Mouse (Mus musculus): ENCODE data around the gene B3galt1. TPM values are rescaled to one million over a fixed set of nuclear protein-coding genes. Genes with fewer than 3 reads are reported as not detected.
A peak's percentile ranks its signal among the peaks of the same experiment; 100 is the strongest.

The B3galt1 gene
- total and polyA plus RNA-seq, 3 experiments = 0.72 to 1.9 (median 1.5) TPM

- no peak for DNase-seq
- TF ChIP-seq POLR2A (IDR thresholded peaks at IDR 0.05; ENCODE audit: insufficient read depth, low read depth, low read length) (no peak), EP300 (IDR thresholded peaks at IDR 0.05; ENCODE audit: insufficient read depth, low read depth, low read length) (no peak), CTCF (IDR thresholded peaks at IDR 0.05) (no peak)
- Histone ChIP-seq H3K4me3 (no peak overlapping the region), H3K9ac (ENCODE audit: low read depth, low read length) (no peak overlapping the region), H3K79me2 (replicated peaks; ENCODE audit: control insufficient read depth, insufficient read depth, low read length) (no peaks in the 10 kb centered on the region), H3K36me3 (ENCODE audit: control insufficient read depth, insufficient read depth, low read length) (no peaks in the 10 kb centered on the region), H3K27me3 (ENCODE audit: control insufficient read depth, insufficient read depth, low read length) (no peaks in the 10 kb centered on the region), H3K27ac (no peak overlapping the region), H3K4me1 (ENCODE audit: control insufficient read depth, insufficient read depth, low read length) (no peaks in the 10 kb centered on the region; the same call in 1 of the 2 replicates)
- intact Hi-C loops (cut with DNase I) = no loop called here
Observed at GRCm38 (mm10) chr2:68080872-68081280, 515.2 kb downstream of the B3galt1 start.

- intact Hi-C loops (cut with DNase I) = no loop called here
- TF ChIP-seq CTCF (IDR thresholded peaks at IDR 0.05) = no peak
- no peak for TF ChIP-seq POLR2A (IDR thresholded peaks at IDR 0.05; ENCODE audit: insufficient read depth, low read depth, low read length)
- TF ChIP-seq EP300 (IDR thresholded peaks at IDR 0.05; ENCODE audit: insufficient read depth, low read depth, low read length) = no peak
- Histone ChIP-seq H3K27ac (no peak overlapping the region), H3K4me1 (ENCODE audit: control insufficient read depth, insufficient read depth, low read length) (no peaks in the 10 kb centered on the region; the same call in 1 of the 2 replicates), H3K27me3 (ENCODE audit: control insufficient read depth, insufficient read depth, low read length) (no peaks in the 10 kb centered on the region), H3K79me2 (replicated peaks; ENCODE audit: control insufficient read depth, insufficient read depth, low read length) (no peaks in the 10 kb centered on the region), H3K4me3 (no peak overlapping the region), H3K9ac (ENCODE audit: low read depth, low read length) (no peak overlapping the region), H3K36me3 (ENCODE audit: control insufficient read depth, insufficient read depth, low read length) (no peaks in the 10 kb centered on the region)
- no peak for DNase-seq
- WGBS = 78% methylated on average over 1 of the region's 1 CpGs
Observed at GRCm38 (mm10) chr2:68084483-68084882, 518.8 kb downstream of the B3galt1 start.

DNA sequence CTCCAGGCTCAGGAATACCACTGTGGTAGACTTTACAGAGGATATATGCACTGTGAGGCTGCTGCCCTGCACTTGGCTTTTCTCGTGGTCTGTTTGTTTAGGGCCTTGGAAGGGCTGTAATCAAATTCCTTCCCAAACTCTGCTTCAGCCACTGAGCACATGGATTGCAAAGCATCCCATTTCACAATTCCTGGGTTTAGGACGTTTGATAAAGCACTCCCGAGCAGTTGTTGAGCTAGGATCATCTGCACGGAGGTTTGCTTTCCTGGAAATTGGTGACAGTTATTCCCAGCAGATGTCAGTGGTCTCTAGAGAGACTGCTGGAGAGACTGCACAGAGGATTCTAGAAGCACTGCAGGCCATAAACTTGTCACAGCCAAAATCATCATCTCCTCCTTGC is 520.4 kb downstream of the B3galt1 start:
- Histone ChIP-seq H3K4me1 (ENCODE audit: control insufficient read depth, insufficient read depth, low read length) (no peaks in the 10 kb centered on the region), H3K27ac (no peak overlapping the region), H3K9ac (ENCODE audit: low read depth, low read length) (no peak overlapping the region), H3K79me2 (replicated peaks; ENCODE audit: control insufficient read depth, insufficient read depth, low read length) (no peaks in the 10 kb centered on the region), H3K36me3 (ENCODE audit: control insufficient read depth, insufficient read depth, low read length) (no peaks in the 10 kb centered on the region), H3K27me3 (ENCODE audit: control insufficient read depth, insufficient read depth, low read length) (no peaks in the 10 kb centered on the region), H3K4me3 (no peak overlapping the region)
- intact Hi-C loops (cut with DNase I) = no loop called here
- DNase-seq = no peak
- whole genome bisulfite sequencing = 49% methylated on average over 4 of the region's 4 CpGs
- TF ChIP-seq EP300 (IDR thresholded peaks at IDR 0.05; ENCODE audit: insufficient read depth, low read depth, low read length) = no peak
- no peak for TF ChIP-seq CTCF (IDR thresholded peaks at IDR 0.05)
- no peak for TF ChIP-seq POLR2A (IDR thresholded peaks at IDR 0.05; ENCODE audit: insufficient read depth, low read depth, low read length)

- Histone ChIP-seq H3K9ac (ENCODE audit: low read depth, low read length) (no peak overlapping the region), H3K4me1 (ENCODE audit: control insufficient read depth, insufficient read depth, low read length) (no peaks in the 10 kb centered on the region), H3K27ac (no peak overlapping the region), H3K27me3 (ENCODE audit: control insufficient read depth, insufficient read depth, low read length) (no peaks in the 10 kb centered on the region), H3K79me2 (replicated peaks; ENCODE audit: control insufficient read depth, insufficient read depth, low read length) (no peaks in the 10 kb centered on the region), H3K4me3 (no peak overlapping the region), H3K36me3 (ENCODE audit: control insufficient read depth, insufficient read depth, low read length) (no peaks in the 10 kb centered on the region)
- DNase-seq = no peak
- TF ChIP-seq EP300 (IDR thresholded peaks at IDR 0.05; ENCODE audit: insufficient read depth, low read depth, low read length) (no peak), CTCF (IDR thresholded peaks at IDR 0.05) (no peak), POLR2A (IDR thresholded peaks at IDR 0.05; ENCODE audit: insufficient read depth, low read depth, low read length) (no peak)
- 94% methylated on average over 2 of the region's 2 CpGs for WGBS
- intact Hi-C loops (cut with DNase I) = no loop called here
Observed at GRCm38 (mm10) chr2:68091559-68091958, 525.9 kb downstream of the B3galt1 start.

- WGBS = 68% methylated on average over 4 of the region's 4 CpGs
- intact Hi-C loops (cut with DNase I) = no loop called here
- Histone ChIP-seq H3K36me3 (ENCODE audit: control insufficient read depth, insufficient read depth, low read length) (no peaks in the 10 kb centered on the region), H3K27ac (no peak overlapping the region), H3K4me3 (no peak overlapping the region), H3K9ac (ENCODE audit: low read depth, low read length) (no peak overlapping the region), H3K79me2 (replicated peaks; ENCODE audit: control insufficient read depth, insufficient read depth, low read length) (no peaks in the 10 kb centered on the region), H3K4me1 (ENCODE audit: control insufficient read depth, insufficient read depth, low read length) (no peaks in the 10 kb centered on the region), H3K27me3 (ENCODE audit: control insufficient read depth, insufficient read depth, low read length) (no peaks in the 10 kb centered on the region)
- no peak for TF ChIP-seq POLR2A (IDR thresholded peaks at IDR 0.05; ENCODE audit: insufficient read depth, low read depth, low read length)
- no peak for TF ChIP-seq EP300 (IDR thresholded peaks at IDR 0.05; ENCODE audit: insufficient read depth, low read depth, low read length)
- TF ChIP-seq CTCF (IDR thresholded peaks at IDR 0.05) = no peak
- no peak for DNase-seq
Observed at GRCm38 (mm10) chr2:68104641-68105040, 539.0 kb downstream of the B3galt1 start.

DNA sequence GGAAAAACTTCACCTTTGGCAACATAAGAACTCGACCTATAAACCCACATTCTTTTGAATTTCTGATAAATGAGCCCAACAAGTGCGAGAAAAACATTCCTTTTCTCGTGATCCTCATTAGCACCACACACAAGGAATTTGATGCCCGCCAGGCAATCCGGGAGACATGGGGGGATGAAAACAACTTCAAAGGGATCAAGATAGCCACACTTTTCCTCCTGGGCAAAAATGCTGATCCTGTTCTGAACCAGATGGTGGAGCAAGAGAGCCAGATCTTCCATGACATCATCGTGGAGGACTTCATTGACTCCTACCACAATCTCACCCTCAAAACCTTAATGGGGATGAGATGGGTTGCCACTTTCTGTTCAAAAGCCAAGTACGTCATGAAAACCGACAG is 552.4 kb downstream of the B3galt1 start:
- H3K27me3 ChIP-seq (ENCODE audit: control insufficient read depth, insufficient read depth, low read length) = no peaks in the 10 kb centered on the region
- no peak overlapping the region for H3K27ac ChIP-seq
- no peaks in the 10 kb centered on the region for H3K4me1 ChIP-seq (ENCODE audit: control insufficient read depth, insufficient read depth, low read length)
- H3K9ac ChIP-seq (ENCODE audit: low read depth, low read length) = no peak overlapping the region
- no peaks in the 10 kb centered on the region for H3K79me2 ChIP-seq (replicated peaks; ENCODE audit: control insufficient read depth, insufficient read depth, low read length)
- H3K4me3 ChIP-seq = no peak overlapping the region
- no peak for TF ChIP-seq POLR2A (IDR thresholded peaks at IDR 0.05; ENCODE audit: insufficient read depth, low read depth, low read length)
- TF ChIP-seq CTCF (IDR thresholded peaks at IDR 0.05) = peak; percentile 47
- TF ChIP-seq EP300 (IDR thresholded peaks at IDR 0.05; ENCODE audit: insufficient read depth, low read depth, low read length) = no peak
- H3K36me3 ChIP-seq (ENCODE audit: control insufficient read depth, insufficient read depth, low read length) = no peaks in the 10 kb centered on the region
- DNase-seq = no peak
- intact Hi-C loops (cut with DNase I) = loop anchor here (5.0 kb wide), 1 partner anchor 229 kb away; no protein-coding TSS in a partner anchor
- 61% methylated on average over 8 of the region's 8 CpGs for WGBS

Measured in heart, adult 2 months (tissue).